Mouse (Mus musculus) liver, embryonic 12.5 days (tissue): Measurements from ENCODE around the gene Nav3. TPM values are rescaled to one million over a fixed set of nuclear protein-coding genes. Genes with fewer than 3 reads are reported as not detected.

Experiments
- ATAC-seq: fragments of 200-750 bp; cut with Nextera tagmentation; 2 replicates; pipeline ENCODE4 v1.8.0; 2017; ENCODE audit warnings: moderate number of reproducible peaks, mild to moderate bottlenecking, moderate library complexity
- H3K27ac ChIP-seq: fragments of 300-500 bp; sonication (generic); 2 replicates; pipeline ENCODE4 v1.5.1; 2016; ENCODE audit warnings: mild to moderate bottlenecking
- H3K27me3 ChIP-seq: fragments of 300-500 bp; sonication (generic); replicated peaks from 2 replicates; pipeline ENCODE4 v1.6.1; 2016; ENCODE audit warnings: mild to moderate bottlenecking, moderate library complexity
- H3K36me3 ChIP-seq: fragments of 300-500 bp; sonication (generic); 2 replicates; pipeline ENCODE4 v1.6.1; 2016; ENCODE audit warnings: mild to moderate bottlenecking, moderate library complexity
- H3K4me1 ChIP-seq: fragments of 300-500 bp; sonication (generic); 2 replicates; pipeline ENCODE4 v1.6.1; 2016
- H3K4me2 ChIP-seq: fragments of 300-500 bp; sonication (generic); 2 replicates; pipeline ENCODE4 v1.6.1; 2016; ENCODE audit warnings: mild to moderate bottlenecking, moderate library complexity
- H3K4me3 ChIP-seq: fragments of 300-500 bp; sonication (generic); 2 replicates; pipeline ENCODE4 v1.5.1; 2016; ENCODE audit warnings: mild to moderate bottlenecking, moderate library complexity
- H3K9ac ChIP-seq: fragments of 300-500 bp; sonication (generic); 2 replicates; pipeline ENCODE4 v1.6.1; 2016; ENCODE audit warnings: mild to moderate bottlenecking, moderate library complexity
- H3K9me3 ChIP-seq: fragments of 300-500 bp; sonication (generic); replicated peaks from 2 replicates; pipeline ENCODE4 v1.6.1; 2016; ENCODE audit warnings: mild to moderate bottlenecking, moderate library complexity
- WGBS: fragments of 180-500 bp; shearing (Covaris S2); methylation state at CpG from one replicate; pipeline ENCODE4 v1.1.7; 2016; ENCODE audit not compliant: insufficient replicate concordance; 5-methylcytosine and 5-hydroxymethylcytosine counted together
- polyA plus RNA-seq: library from polyadenylated mRNA; unstranded; fragments of >200 nt; fragmentation: Nextera tagmentation; extraction: Ambion mirVana; gene quantifications from 2 replicates; pipeline ENCODE4 v1.2.1, GENCODE M21; 2016

The Nav3 gene
- polyA plus RNA-seq, 1 experiment from 2014 or later: 0.13 TPM

DNA sequence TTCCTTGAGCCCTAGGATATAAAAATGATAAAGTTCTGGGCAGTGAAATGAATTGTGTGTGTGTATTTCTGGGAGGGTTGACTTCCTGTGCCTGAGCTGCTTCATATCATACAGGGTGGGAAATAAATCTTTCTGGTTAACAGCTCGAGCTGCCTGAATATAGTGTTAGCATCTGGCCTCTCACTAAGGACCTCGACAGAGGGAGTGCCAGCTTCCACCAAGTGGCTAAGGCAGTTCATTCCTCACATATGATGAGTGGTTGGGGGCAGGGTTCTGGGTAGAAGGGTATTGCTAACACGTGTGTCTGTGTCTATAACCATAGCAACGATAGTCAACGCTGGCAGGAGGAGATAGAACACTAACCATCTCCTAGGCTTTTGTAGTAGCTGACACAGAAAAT lies 295.1 kb downstream of the Nav3 start:
- Histone ChIP-seq H3K4me3 (no peak overlapping the region), H3K4me2 (no peak overlapping the region), H3K27ac (no peak overlapping the region), H3K9me3 (no peaks in the 10 kb centered on the region), H3K4me1 (no peaks in the 10 kb centered on the region), H3K27me3 (no peaks in the 10 kb centered on the region), H3K36me3 (no peaks in the 10 kb centered on the region), H3K9ac (no peak overlapping the region)
- 67% methylated on average over 5 of the region's 5 CpGs for WGBS
- ATAC-seq: no peak

GRCm38 (mm10) chr10:110159548-110159947 lies 296.5 kb downstream of the Nav3 start:
- no peaks in the 10 kb centered on the region for H3K9me3 ChIP-seq
- 51% methylated on average over 1 of the region's 1 CpGs for WGBS
- ATAC-seq: no peak
- no peak overlapping the region for H3K9ac ChIP-seq
- no peak overlapping the region for H3K27ac ChIP-seq
- no peak overlapping the region for H3K4me2 ChIP-seq
- no peaks in the 10 kb centered on the region for H3K27me3 ChIP-seq
- H3K36me3 ChIP-seq: no peaks in the 10 kb centered on the region
- H3K4me1 ChIP-seq: no peaks in the 10 kb centered on the region
- H3K4me3 ChIP-seq: no peak overlapping the region

DNA sequence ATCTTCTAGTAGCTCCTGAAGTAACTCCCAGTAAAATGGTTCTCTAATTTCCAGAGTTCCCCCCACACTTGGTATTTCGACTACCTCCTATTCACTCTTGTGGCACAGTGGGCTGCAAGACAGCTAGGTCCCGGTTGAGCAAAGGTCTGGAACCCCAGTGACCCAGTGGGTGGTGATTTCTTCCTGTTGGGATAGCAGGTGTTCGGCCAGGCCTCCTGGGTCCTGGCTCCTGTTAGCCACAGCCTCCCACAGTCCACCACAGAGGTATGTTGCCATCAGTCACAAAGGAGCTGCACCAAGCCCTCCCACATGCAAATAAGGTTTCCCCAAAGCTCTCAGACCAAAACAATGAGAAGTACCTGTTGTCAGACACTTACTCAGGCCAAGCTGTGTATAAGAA lies 297.9 kb downstream of the Nav3 start:
- Histone ChIP-seq H3K27ac (no peak overlapping the region), H3K4me3 (no peak overlapping the region), H3K9ac (no peak overlapping the region), H3K4me1 (no peaks in the 10 kb centered on the region), H3K27me3 (no peaks in the 10 kb centered on the region), H3K4me2 (no peak overlapping the region), H3K36me3 (no peaks in the 10 kb centered on the region), H3K9me3 (no peaks in the 10 kb centered on the region)
- no peak for ATAC-seq
- WGBS: 46% methylated on average over 3 of the region's 3 CpGs

DNA sequence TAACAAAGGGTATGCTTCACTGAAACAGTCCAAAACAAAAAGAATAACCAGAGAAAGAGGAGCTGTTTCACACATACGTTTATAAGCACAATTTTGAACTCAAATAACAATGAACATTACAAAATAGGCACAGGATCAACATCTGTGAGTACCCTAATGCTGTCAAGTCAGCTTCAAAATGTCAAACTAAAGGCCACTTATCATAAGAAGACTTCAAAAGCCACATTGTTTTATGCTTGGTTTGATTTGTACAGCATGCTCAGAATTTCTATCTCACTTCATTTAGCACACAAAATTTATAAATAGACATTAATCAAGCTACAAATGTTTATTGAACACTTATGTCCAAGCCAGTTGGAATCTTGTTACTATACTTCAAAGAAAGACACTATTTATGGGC lies 299.6 kb downstream of the Nav3 start:
- no peak overlapping the region for H3K27ac ChIP-seq
- H3K27me3 ChIP-seq: no peaks in the 10 kb centered on the region
- ATAC-seq: no peak
- no peaks in the 10 kb centered on the region for H3K9me3 ChIP-seq
- H3K4me3 ChIP-seq: no peak overlapping the region
- no peak overlapping the region for H3K4me2 ChIP-seq
- H3K9ac ChIP-seq: no peak overlapping the region
- WGBS: 27% methylated on average over 1 of the region's 1 CpGs
- H3K36me3 ChIP-seq: no peaks in the 10 kb centered on the region
- H3K4me1 ChIP-seq: no peaks in the 10 kb centered on the region

- ATAC-seq: no peak
- Histone ChIP-seq H3K4me3 (no peak overlapping the region), H3K4me1 (no peaks in the 10 kb centered on the region), H3K27me3 (no peaks in the 10 kb centered on the region), H3K4me2 (no peak overlapping the region), H3K36me3 (no peaks in the 10 kb centered on the region), H3K9me3 (no peaks in the 10 kb centered on the region), H3K27ac (no peak overlapping the region), H3K9ac (no peak overlapping the region)
- 41% methylated on average over 2 of the region's 2 CpGs for WGBS
Observed at GRCm38 (mm10) chr10:110155494-110155893, 300.5 kb downstream of the Nav3 start.

DNA sequence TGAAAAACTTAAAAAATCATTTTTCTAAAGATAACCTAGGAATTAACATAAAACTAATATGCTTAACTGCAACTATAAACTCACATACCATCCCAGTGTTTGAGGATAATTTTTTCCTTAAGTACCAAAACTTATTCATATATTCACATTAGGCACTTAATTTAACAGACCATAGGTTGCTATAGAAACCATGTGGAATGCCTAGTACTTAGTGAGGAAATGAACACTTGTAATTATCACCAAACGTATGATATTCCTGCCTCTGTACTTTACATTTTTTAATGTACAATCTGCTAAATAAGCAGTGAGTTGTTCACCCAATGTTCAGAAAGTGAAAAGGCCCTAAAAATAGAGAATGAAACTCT lies 301.1 kb downstream of the Nav3 start:
- Histone ChIP-seq H3K27ac (no peak overlapping the region), H3K36me3 (no peaks in the 10 kb centered on the region), H3K4me1 (no peaks in the 10 kb centered on the region), H3K9ac (no peak overlapping the region), H3K4me3 (no peak overlapping the region), H3K27me3 (no peaks in the 10 kb centered on the region), H3K4me2 (no peak overlapping the region), H3K9me3 (no peaks in the 10 kb centered on the region)
- 65% methylated on average over 1 of the region's 1 CpGs for WGBS
- no peak for ATAC-seq

DNA sequence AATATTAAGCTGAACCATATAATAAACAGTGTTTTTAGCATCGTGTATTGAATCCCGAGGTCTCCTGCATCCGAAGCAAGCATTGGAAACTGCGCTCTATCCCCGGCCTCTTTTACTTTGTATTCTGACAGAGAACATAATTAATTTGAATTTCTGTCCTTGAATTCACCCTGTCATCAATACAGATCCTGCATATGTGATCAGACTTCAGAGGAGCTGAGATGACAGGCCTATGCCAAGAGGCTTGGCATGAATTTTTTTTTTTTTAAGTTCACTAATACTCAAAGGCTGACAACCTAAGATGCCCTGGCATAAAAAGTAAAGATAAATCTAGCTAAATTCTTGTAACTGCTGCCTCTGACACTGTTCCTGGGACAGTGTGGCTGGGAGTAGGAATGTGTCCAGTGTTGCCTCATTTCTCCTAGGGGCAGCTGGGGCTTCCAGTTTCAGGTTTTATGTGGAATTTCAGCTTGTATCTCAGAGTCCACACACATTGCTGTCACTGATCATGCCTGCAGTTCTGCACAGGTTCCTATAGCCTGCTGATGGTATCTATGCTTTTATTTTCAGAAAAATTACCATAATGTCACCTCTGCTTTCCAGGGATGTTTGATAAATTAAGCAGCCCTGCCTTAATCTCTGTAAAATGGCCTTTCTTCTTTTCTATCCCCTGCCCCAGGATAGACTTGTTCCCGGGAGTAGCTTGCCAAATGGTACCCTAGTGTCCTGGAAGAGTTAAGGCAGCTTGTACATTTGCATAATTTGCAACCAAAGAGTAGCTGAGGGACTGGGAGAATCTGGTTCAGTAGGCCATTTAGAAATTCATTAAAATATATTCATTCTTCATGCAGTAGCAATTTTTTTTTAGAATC lies 301.8 kb downstream of the Nav3 start:
- Histone ChIP-seq H3K27ac (no peak overlapping the region), H3K4me1 (no peaks in the 10 kb centered on the region), H3K9ac (no peak overlapping the region), H3K36me3 (no peaks in the 10 kb centered on the region), H3K9me3 (no peaks in the 10 kb centered on the region), H3K27me3 (no peaks in the 10 kb centered on the region), H3K4me3 (no peak overlapping the region), H3K4me2 (no peak overlapping the region)
- WGBS: 74% methylated on average over 6 of the region's 6 CpGs
- no peak for ATAC-seq

DNA sequence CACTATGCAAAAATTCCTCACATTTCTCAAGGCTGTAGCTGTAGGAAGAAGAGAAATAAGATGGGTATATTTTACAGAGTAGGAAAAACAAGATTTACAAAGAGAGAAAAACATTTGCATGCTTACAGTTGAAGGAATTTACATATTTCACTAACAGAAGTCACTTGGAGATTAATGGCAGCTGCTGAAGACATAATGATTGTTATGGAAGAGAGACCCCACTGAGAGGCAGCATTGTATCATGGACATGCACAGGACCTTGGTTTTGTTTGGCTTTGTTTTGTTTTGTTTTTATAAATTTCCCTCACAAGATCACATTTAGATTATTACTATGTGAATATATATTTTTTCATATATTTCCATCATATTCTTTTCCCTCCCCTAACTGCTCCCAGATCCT lies 335.4 kb downstream of the Nav3 start:
- Histone ChIP-seq H3K9me3 (no peaks in the 10 kb centered on the region), H3K36me3 (no peaks in the 10 kb centered on the region), H3K4me3 (no peak overlapping the region), H3K27me3 (no peaks in the 10 kb centered on the region), H3K4me1 (no peaks in the 10 kb centered on the region), H3K9ac (no peak overlapping the region), H3K4me2 (no peak overlapping the region), H3K27ac (no peak overlapping the region)
- ATAC-seq: no peak

DNA sequence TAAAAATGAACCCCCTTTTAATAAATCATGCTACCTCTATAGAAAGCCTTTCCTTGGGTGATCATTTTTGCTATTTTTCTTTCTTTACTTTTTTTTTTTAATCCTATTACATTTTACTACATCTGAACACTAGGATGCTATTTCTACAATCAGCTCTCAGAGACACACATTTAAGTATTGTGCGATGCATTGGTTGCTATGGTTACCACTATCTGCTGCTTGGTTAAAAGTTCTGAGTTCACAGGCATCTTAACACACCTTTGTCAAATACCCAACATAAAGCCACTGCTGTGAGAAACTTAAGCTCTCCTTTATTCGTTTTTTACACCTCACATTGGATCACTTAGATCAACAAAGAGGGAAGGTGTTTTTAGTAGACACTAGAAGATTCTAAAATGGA lies 338.7 kb downstream of the Nav3 start:
- no peak for ATAC-seq
- H3K27me3 ChIP-seq: no peaks in the 10 kb centered on the region
- no peak overlapping the region for H3K27ac ChIP-seq
- H3K4me1 ChIP-seq: no peaks in the 10 kb centered on the region
- no peak overlapping the region for H3K9ac ChIP-seq
- no peaks in the 10 kb centered on the region for H3K36me3 ChIP-seq
- H3K4me3 ChIP-seq: no peak overlapping the region
- H3K9me3 ChIP-seq: no peaks in the 10 kb centered on the region
- 50% methylated on average over 2 of the region's 2 CpGs for WGBS
- no peak overlapping the region for H3K4me2 ChIP-seq

GRCm38 (mm10) chr10:110112669-110113458 lies 343.1 kb downstream of the Nav3 start:
- Histone ChIP-seq H3K9me3 (no peaks in the 10 kb centered on the region), H3K27ac (no peak overlapping the region), H3K4me1 (no peaks in the 10 kb centered on the region), H3K4me3 (no peak overlapping the region), H3K27me3 (no peaks in the 10 kb centered on the region), H3K4me2 (no peak overlapping the region), H3K9ac (no peak overlapping the region), H3K36me3 (no peaks in the 10 kb centered on the region)
- no peak for ATAC-seq
- WGBS: 57% methylated on average over 5 of the region's 5 CpGs

DNA sequence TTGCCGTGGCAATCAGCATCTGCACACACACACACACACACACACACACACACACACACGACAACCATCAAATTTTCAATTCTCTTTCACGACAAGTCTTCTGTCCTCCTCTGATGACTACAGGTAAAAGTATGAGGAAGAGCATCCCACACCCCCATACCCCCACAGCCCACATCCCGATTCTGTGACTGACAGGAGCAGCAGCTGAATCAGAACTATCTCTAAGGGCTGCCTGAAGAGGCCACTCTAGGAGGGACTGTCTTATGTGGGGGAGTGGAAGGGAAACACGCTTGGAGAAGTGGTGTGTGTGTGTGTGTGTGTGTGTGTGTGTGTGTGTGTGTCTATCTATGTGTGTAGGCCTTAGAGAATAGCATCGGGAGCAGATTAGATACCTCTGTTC lies 352.7 kb downstream of the Nav3 start:
- no peaks in the 10 kb centered on the region for H3K36me3 ChIP-seq
- WGBS: 53% methylated on average over 6 of the region's 6 CpGs
- no peaks in the 10 kb centered on the region for H3K4me1 ChIP-seq
- no peak for ATAC-seq
- H3K4me2 ChIP-seq: no peak overlapping the region
- no peak overlapping the region for H3K9ac ChIP-seq
- H3K27ac ChIP-seq: no peak overlapping the region
- H3K4me3 ChIP-seq: no peak overlapping the region
- no peaks in the 10 kb centered on the region for H3K27me3 ChIP-seq
- no peaks in the 10 kb centered on the region for H3K9me3 ChIP-seq

- WGBS: 48% methylated on average over 4 of the region's 4 CpGs
- H3K4me2 ChIP-seq: no peak overlapping the region
- H3K27me3 ChIP-seq: no peaks in the 10 kb centered on the region
- H3K4me1 ChIP-seq: no peaks in the 10 kb centered on the region
- H3K36me3 ChIP-seq: no peaks in the 10 kb centered on the region
- H3K9ac ChIP-seq: no peak overlapping the region
- no peaks in the 10 kb centered on the region for H3K9me3 ChIP-seq
- ATAC-seq: no peak
- H3K4me3 ChIP-seq: no peak overlapping the region
- H3K27ac ChIP-seq: no peak overlapping the region
Observed at GRCm38 (mm10) chr10:110102231-110102630, 353.8 kb downstream of the Nav3 start.
